Mouse (Mus musculus): ENCODE data around the gene Zfyve19.

The Zfyve19 gene

DNA sequence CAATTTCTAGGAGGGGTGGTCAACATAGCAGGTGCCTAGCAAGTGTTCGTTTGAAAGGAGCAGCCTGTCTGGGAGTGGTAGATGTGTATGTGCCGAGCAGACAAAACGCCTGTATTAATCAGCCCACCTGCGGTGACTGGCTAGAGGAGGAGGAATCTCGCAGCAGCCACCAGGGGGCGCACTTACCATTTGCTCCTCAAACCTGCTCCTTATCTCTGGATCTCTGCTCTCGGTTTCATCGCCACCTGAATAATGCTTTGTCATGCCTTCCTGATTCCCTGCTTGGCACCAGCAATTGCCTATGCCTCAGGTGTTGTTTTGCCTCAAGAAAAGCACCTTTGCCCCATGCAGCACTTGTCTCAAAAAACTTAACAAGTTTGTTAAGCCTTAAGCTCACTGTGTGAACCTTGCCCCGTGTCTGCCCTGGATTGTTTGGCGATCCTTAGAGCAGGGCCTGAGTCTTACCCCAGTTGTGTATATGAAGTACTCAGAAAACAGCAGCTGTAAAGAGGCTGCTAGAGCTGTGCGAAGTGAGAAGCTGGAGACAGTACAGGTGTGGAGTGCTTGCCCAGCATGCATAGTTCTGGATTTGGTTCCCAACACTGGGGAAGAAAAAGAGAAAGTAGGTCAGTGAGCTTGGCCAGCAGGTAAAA lies 42.5 kb downstream of the Zfyve19 start:
- in situ Hi-C loops (cut with MboI, MseI), result no loop called here

DNA sequence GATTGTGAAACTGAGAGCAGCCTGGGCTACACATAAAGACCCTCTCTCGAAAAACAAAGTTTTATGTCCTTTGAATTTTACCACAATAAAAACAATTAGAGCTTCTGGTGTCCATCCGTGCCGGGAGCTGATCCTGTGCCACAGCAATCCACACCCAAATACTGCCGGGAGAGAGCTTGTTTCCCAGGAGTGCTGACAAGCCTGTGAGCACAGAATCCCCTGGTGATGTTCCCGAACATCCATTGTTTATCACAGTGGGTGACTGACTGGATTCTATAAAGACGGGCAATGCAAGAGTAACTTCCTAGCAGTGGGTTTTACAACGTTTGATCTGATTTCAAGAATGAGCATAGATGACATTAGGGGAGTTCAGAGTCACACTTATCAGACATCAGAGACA lies 46.6 kb downstream of the Zfyve19 start:
- in situ Hi-C loops (cut with MboI, MseI), result no loop called here

DNA sequence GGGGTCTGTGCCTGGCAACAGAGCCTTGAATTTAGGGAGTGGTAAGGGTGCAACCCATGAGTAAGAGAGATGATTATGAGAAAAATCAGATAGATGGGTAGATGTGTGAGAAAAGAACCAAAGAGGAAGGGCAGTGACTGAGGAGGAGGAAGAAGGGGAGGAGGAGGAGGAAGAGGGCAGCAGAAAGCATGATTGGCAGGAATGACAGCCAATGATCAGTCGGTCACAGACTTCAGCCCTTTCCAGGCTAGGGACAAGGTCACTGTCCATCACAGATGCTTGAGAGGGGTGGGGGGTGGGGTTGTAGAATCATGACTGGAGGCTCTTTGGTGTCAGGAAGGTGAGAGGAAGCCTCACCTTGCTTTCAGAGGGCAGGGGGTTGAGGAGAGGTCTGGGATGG lies 52.1 kb downstream of the Zfyve19 start:
- in situ Hi-C loops (cut with MboI, MseI), result no loop called here

- in situ Hi-C loops (cut with MboI, MseI), result no loop called here
Measured at GRCm38 (mm10) chr2:119261326-119261725, 52.9 kb downstream of the Zfyve19 start.

DNA sequence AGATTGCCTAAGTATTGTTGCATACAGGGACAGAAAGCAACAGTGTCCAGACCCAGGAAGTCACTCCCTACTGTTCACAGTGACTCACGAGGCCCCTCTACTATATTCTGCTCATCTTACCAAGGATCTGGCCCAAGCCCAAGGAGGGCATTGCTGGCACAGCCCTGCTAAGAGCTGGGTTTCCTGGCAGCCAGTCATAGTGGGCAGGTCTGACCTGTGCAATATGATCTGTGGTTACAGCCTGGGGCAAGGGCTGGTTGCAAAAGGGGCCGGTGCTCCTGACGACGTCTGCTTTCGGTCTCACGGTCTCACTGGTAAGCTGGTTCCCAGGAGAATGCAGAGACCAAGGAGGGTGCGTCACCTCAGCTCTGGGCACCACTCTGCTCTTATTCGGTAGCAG lies 54.6 kb downstream of the Zfyve19 start:
- in situ Hi-C loops (cut with MboI, MseI), result no loop called here

- in situ Hi-C loops (cut with MboI, MseI), result no loop called here
Measured at GRCm38 (mm10) chr2:119263813-119264212, 55.4 kb downstream of the Zfyve19 start.

Measured in T-helper 1 cell (primary cell).